Mouse (Mus musculus) C2C12 (cell line): ENCODE results near the gene Tox4. TPM values are rescaled to one million over a fixed set of nuclear protein-coding genes. Genes with fewer than 3 reads are reported as not detected.
A peak's percentile ranks its signal among the peaks of the same experiment; 100 is the strongest.

Experiments
- H3K27me3 ChIP-seq: one replicate; pipeline ENCODE4 v1.6.1; 2011; ENCODE audit not compliant: control insufficient read depth, insufficient read depth, insufficient read length
- H3K36me3 ChIP-seq: one replicate; pipeline ENCODE4 v1.6.1; 2011; ENCODE audit not compliant: control insufficient read depth, insufficient read depth
- H3K4me3 ChIP-seq: one replicate; pipeline ENCODE4 v1.5.1; 2011; ENCODE audit warnings: mild to moderate bottlenecking, control low read depth; ENCODE audit not compliant: poor library complexity, insufficient read depth, severe bottlenecking
- H3K79me2 ChIP-seq: one replicate; pipeline ENCODE4 v1.6.1; 2011; ENCODE audit not compliant: control insufficient read depth, insufficient read depth
- H3K79me3 ChIP-seq: one replicate; pipeline ENCODE4 v1.6.1; 2011; ENCODE audit warnings: low read depth, control low read depth
- H3ac ChIP-seq: one replicate; pipeline ENCODE3; 2011; ENCODE audit warnings: low read depth; ENCODE audit not compliant: control insufficient read depth, insufficient read length
- CEBPB ChIP-seq: IDR thresholded peaks from one replicate; pipeline ENCODE4 v1.6.1; 2011; ENCODE audit warnings: low read depth, mild to moderate bottlenecking, control low read depth, moderate library complexity
- CTCF ChIP-seq: IDR thresholded peaks from one replicate; pipeline ENCODE4 v1.5.1; 2011; ENCODE audit not compliant: control insufficient read depth, insufficient read depth, insufficient read length
- FOSL1 ChIP-seq: IDR thresholded peaks from one replicate; pipeline ENCODE4 v1.8.0; 2011; ENCODE audit warnings: mild to moderate bottlenecking, low read length; ENCODE audit not compliant: poor library complexity, insufficient read depth, severe bottlenecking
- MAX ChIP-seq: IDR thresholded peaks from one replicate; pipeline ENCODE4 v1.6.1; 2011; ENCODE audit warnings: mild to moderate bottlenecking, control low read depth
- MYOD1 ChIP-seq: IDR thresholded peaks from one replicate; pipeline ENCODE4 v1.6.1; 2011; ENCODE audit warnings: low read depth; ENCODE audit not compliant: control insufficient read depth, insufficient read length
- MYOG ChIP-seq: IDR thresholded peaks from one replicate; pipeline ENCODE4 v1.6.1; 2011; ENCODE audit not compliant: control insufficient read depth, insufficient read length; ENCODE audit errors: extremely low read depth
- USF1 ChIP-seq: IDR thresholded peaks from one replicate; pipeline ENCODE4 v1.6.1; 2011; ENCODE audit warnings: low read depth, mild to moderate bottlenecking, control low read depth, moderate library complexity
- polyA plus RNA-seq: library from polyadenylated mRNA; unstranded; fragments of >200 nt; fragmentation: generic; extraction: Trizol; gene quantifications from one replicate; pipeline ENCODE4 v1.2.1, GENCODE M21; 2012; ENCODE audit warnings: missing spikeins

Tox4 gene
- polyA plus RNA-seq, 1 experiment, result 18.3 TPM

DNA sequence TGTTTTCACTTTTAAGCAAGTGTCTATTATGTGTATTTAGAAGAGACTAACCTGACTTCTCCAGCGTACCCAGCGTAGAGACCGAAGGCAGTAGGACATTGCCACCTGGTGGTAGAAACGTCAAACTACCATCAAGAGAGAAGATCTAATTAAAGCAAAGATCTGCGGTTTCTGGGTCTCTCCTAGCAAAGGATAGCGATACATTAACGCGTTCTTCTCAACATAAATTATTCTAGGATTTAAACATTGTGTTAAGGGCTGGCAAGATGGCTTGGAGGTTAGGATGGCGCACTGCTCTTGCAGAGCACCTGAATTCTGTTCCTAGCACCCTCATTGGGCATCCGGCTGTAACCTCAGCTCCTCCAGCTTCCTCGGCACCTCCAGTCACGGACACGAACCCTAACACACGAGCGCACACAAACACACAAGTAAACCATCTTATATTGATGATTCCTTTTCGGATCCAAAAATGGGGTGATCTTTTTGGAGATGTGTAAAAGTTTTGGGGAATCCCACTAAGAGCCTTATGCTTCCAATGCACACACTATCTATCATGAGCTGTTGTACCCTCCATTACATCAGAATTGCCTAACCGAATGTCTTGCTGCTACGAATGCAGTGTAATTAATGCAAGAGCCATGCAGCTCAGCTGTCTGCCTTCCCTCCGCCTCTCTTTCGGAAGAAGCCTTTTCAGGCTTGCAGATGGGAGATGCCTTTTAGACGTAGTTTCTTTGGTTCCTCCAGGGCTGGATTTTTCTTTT, 60.0 kb downstream of the Tox4 start:
- peak; percentile 16 for TF ChIP-seq CTCF
- no peak for TF ChIP-seq MYOG
- Histone ChIP-seq H3ac (no peak overlapping the region), H3K27me3 (peaks cover 6% of the 10 kb centered on the region), H3K79me3 (no peaks in the 10 kb centered on the region), H3K4me3 (no peak overlapping the region), H3K79me2 (no peaks in the 10 kb centered on the region), H3K36me3 (no peaks in the 10 kb centered on the region)

DNA sequence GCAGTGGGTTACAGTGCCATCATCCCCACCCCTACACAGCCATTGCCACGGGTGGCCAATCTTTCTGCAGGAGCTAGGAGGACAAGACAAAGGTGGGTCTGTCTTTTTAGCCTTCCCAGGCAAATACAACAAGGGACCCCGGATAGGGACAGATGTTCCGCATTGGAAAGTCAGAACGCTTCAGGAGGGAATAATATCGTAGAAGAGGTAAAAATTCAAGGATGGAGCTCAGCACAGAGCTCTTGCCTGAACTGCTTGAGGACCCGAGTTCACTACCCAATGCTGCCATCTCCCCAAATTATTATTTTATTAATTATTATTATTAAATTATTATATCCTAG, 60.5 kb downstream of the Tox4 start:
- H3K36me3 ChIP-seq, result no peaks in the 10 kb centered on the region
- H3ac ChIP-seq, result no peak overlapping the region
- H3K27me3 ChIP-seq, result peaks cover 3% of the 10 kb centered on the region
- H3K79me3 ChIP-seq, result no peaks in the 10 kb centered on the region
- TF ChIP-seq MYOG, result no peak
- no peak for TF ChIP-seq USF1
- TF ChIP-seq CEBPB, result no peak
- no peak for TF ChIP-seq MAX
- no peak for TF ChIP-seq CTCF
- TF ChIP-seq FOSL1, result no peak
- no peak for TF ChIP-seq MYOD1
- H3K79me2 ChIP-seq, result no peaks in the 10 kb centered on the region
- no peak overlapping the region for H3K4me3 ChIP-seq

Other genes starting within 250 kb of the Tox4 start
- not detected for gene Olfr221, start 236.7 kb upstream of the Tox4 start, polyA plus RNA-seq
- 231 TPM for gene Hnrnpc, start 175.1 kb upstream of the Tox4 start, polyA plus RNA-seq
- 2.4 TPM for gene Rpgrip1, start 168.4 kb upstream of the Tox4 start, polyA plus RNA-seq
- 25.3 TPM for gene Supt16, start 81.7 kb upstream of the Tox4 start, polyA plus RNA-seq
- 23.0 TPM for gene Chd8, start 21.4 kb upstream of the Tox4 start, polyA plus RNA-seq
- gene Rab2b, start 399 bp downstream of the Tox4 start, polyA plus RNA-seq, result 5.5 TPM
- gene Mettl3, start 26.0 kb downstream of the Tox4 start, polyA plus RNA-seq, result 33.3 TPM
- 6.7 TPM for gene Sall2, start 49.6 kb downstream of the Tox4 start, polyA plus RNA-seq
- gene Olfr1513, start 77.3 kb downstream of the Tox4 start, polyA plus RNA-seq, result not detected
- not detected for gene Olfr1512, start 100.0 kb downstream of the Tox4 start, polyA plus RNA-seq
- not detected for gene Olfr1511, start 118.2 kb downstream of the Tox4 start, polyA plus RNA-seq
- not detected for gene Olfr1510, start 135.2 kb downstream of the Tox4 start, polyA plus RNA-seq
- not detected for gene Olfr1509, start 163.8 kb downstream of the Tox4 start, polyA plus RNA-seq
- gene Olfr1508, start 188.3 kb downstream of the Tox4 start, polyA plus RNA-seq, result not detected
- not detected for gene Olfr1507, start 216.6 kb downstream of the Tox4 start, polyA plus RNA-seq